Mouse (Mus musculus) myocyte (in vitro differentiated cells): ENCODE data around the gene Cgnl1. TPM values are rescaled to one million over a fixed set of nuclear protein-coding genes. Genes with fewer than 3 reads are reported as not detected.

ENCODE experiments used
- H3K27me3 ChIP-seq: one replicate; pipeline ENCODE4 v1.6.1; 2011; ENCODE audit not compliant: control insufficient read depth, insufficient read depth, insufficient read length
- H3K36me3 ChIP-seq: one replicate; pipeline ENCODE4 v1.6.1; 2011; ENCODE audit not compliant: control insufficient read depth, insufficient read depth
- H3K4me2 ChIP-seq: one replicate; pipeline ENCODE4 v1.6.1; 2011; ENCODE audit warnings: low read depth, control low read depth
- H3K4me3 ChIP-seq: one replicate; pipeline ENCODE4 v1.5.1; 2011; ENCODE audit warnings: mild to moderate bottlenecking, control low read depth, moderate library complexity
- H3K79me2 ChIP-seq: one replicate; pipeline ENCODE4 v1.6.1; 2011; ENCODE audit not compliant: control insufficient read depth, insufficient read depth
- H3ac ChIP-seq: one replicate; pipeline ENCODE4 v1.6.1; 2011; ENCODE audit not compliant: control insufficient read depth, insufficient read length
- CEBPB ChIP-seq: IDR thresholded peaks from 2 replicates; pipeline ENCODE4 v1.6.1; 2011; ENCODE audit warnings: mild to moderate bottlenecking, moderate library complexity; ENCODE audit not compliant: poor library complexity, insufficient read depth, severe bottlenecking
- E2F4 ChIP-seq: IDR thresholded peaks from one replicate; pipeline ENCODE4 v1.6.1; 2011; ENCODE audit warnings: mild to moderate bottlenecking, control low read depth, moderate library complexity; ENCODE audit not compliant: insufficient read depth
- MAX ChIP-seq: IDR thresholded peaks from one replicate; pipeline ENCODE4 v1.6.1; 2011; ENCODE audit warnings: low read depth, mild to moderate bottlenecking, control low read depth
- MYOD1 ChIP-seq, 3 experiments: IDR thresholded peaks; one replicate each; pipeline ENCODE4 v1.6.1; 2011; ENCODE audit warnings: control low read depth in 2 of 3, low read depth in 2 of 3, mild to moderate bottlenecking in 2 of 3, moderate library complexity in 1 of 3; ENCODE audit not compliant: insufficient read length in 2 of 3, control insufficient read depth in 1 of 3
- MYOG ChIP-seq, 3 experiments: IDR thresholded peaks; one replicate each; pipeline ENCODE4 v1.6.1; 2011; ENCODE audit warnings: control low read depth in 2 of 3, low read depth in 2 of 3, mild to moderate bottlenecking in 2 of 3; ENCODE audit not compliant: insufficient read length in 2 of 3, control insufficient read depth in 1 of 3, insufficient read depth in 1 of 3
- POLR2A ChIP-seq: IDR thresholded peaks from one replicate; pipeline ENCODE4 v1.6.1; 2011; ENCODE audit warnings: low read depth, mild to moderate bottlenecking, control low read depth, moderate library complexity; ENCODE audit not compliant: insufficient read length
- POLR2AphosphoS2 ChIP-seq: IDR thresholded peaks from one replicate; pipeline ENCODE4 v1.6.1; 2011; ENCODE audit warnings: low read depth, control low read depth; ENCODE audit not compliant: insufficient read length
- REST ChIP-seq: IDR thresholded peaks from one replicate; pipeline ENCODE4 v1.6.1; 2011; ENCODE audit warnings: mild to moderate bottlenecking, control low read depth, moderate library complexity; ENCODE audit not compliant: insufficient read depth, insufficient read length
- SRF ChIP-seq: IDR thresholded peaks from one replicate; pipeline ENCODE4 v1.6.1; 2011; ENCODE audit warnings: low read depth; ENCODE audit not compliant: control insufficient read depth, insufficient read length
- TCF12 ChIP-seq: IDR thresholded peaks from one replicate; pipeline ENCODE4 v1.6.1; 2011; ENCODE audit warnings: mild to moderate bottlenecking, control low read depth; ENCODE audit not compliant: poor library complexity, insufficient read depth, severe bottlenecking
- TCF3 ChIP-seq: IDR thresholded peaks from one replicate; pipeline ENCODE4 v1.6.1; 2011; ENCODE audit warnings: low read depth, control low read depth; ENCODE audit not compliant: insufficient read length
- USF1 ChIP-seq: IDR thresholded peaks from one replicate; pipeline ENCODE4 v1.6.1; 2011; ENCODE audit warnings: low read depth, mild to moderate bottlenecking, control low read depth, moderate library complexity
- polyA plus RNA-seq: library from polyadenylated mRNA; unstranded; fragments of >200 nt; fragmentation: generic; extraction: Trizol; gene quantifications from one replicate; pipeline ENCODE4 v1.2.1, GENCODE M21; 2012; ENCODE audit warnings: missing spikeins

Cgnl1 gene
- polyA plus RNA-seq, 1 experiment = 3.7 TPM

DNA sequence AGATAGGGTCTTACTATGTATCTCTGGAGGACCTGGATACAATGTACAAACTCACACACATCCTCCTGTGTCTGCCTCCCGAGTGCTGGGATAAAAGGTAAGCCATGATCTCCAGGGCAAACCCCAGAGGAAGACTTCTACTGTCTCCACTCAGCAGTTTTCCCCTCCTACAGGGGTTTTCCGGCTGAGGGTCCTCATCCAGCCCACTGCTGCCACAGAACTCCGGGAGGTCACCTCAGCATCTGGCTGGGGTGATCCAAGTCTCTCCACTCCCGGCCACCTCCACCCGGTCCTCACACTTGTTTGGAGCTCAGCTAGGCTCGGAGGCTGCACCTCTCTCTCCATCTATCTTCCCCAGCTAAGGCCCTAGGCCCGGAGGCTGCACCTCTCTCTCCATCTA, 31.9 kb upstream of the Cgnl1 start:
- TF ChIP-seq SRF (no peak), E2F4 (no peak), REST (no peak), TCF12 (no peak), CEBPB (no peak), MYOG (IDR thresholded peaks at IDR 0.05; ENCODE audit: control insufficient read depth in 1 of 3, insufficient read depth in 1 of 3, insufficient read length in 2 of 3, low read depth in 2 of 3) (no peak), MAX (no peak), MYOD1 (IDR thresholded peaks at IDR 0.05; ENCODE audit: control insufficient read depth in 1 of 3, insufficient read length in 2 of 3, low read depth in 2 of 3) (no peak), POLR2A (no peak), USF1 (no peak)
- H3K4me3 ChIP-seq = no peak overlapping the region

DNA sequence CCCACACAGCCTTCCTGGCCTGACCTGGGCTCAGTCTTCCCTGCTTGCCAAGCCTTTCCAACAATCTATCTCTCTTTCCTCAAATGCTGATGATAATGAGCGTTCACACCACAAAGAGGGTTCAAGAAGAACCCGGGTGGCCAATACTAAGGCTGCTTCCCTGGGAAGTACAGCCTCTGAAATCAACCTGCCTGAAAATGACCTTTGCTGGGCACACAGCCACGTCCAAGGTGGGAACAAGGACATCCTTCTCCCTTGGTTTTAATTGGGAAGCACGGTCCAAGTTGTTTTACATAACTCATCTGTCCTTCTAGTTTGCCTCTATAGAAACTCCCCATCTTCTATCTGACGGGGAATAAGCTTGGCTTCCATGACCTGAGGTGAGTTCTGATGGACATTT, 28.2 kb upstream of the Cgnl1 start:
- Histone ChIP-seq H3K79me2 (no peaks in the 10 kb centered on the region), H3K27me3 (no peaks in the 10 kb centered on the region), H3K36me3 (no peaks in the 10 kb centered on the region), H3K4me2 (no peak overlapping the region), H3K4me3 (no peak overlapping the region), H3ac (no peak overlapping the region)
- TF ChIP-seq MYOG (IDR thresholded peaks at IDR 0.05; ENCODE audit: control insufficient read depth in 1 of 3, insufficient read depth in 1 of 3, insufficient read length in 2 of 3, low read depth in 2 of 3) (no peak), POLR2A (no peak), CEBPB (no peak), E2F4 (no peak), TCF12 (no peak), TCF3 (no peak), USF1 (no peak), MYOD1 (IDR thresholded peaks at IDR 0.05; ENCODE audit: control insufficient read depth in 1 of 3, insufficient read length in 2 of 3, low read depth in 2 of 3) (no peak), SRF (no peak), MAX (no peak), POLR2AphosphoS2 (no peak), REST (no peak)

More for the DNA sequence above, 31.9 kb upstream of the Cgnl1 start:
- Histone ChIP-seq H3K27me3 (no peaks in the 10 kb centered on the region), H3K36me3 (no peaks in the 10 kb centered on the region), H3K4me2 (no peak overlapping the region), H3ac (no peak overlapping the region), H3K79me2 (no peaks in the 10 kb centered on the region)

DNA sequence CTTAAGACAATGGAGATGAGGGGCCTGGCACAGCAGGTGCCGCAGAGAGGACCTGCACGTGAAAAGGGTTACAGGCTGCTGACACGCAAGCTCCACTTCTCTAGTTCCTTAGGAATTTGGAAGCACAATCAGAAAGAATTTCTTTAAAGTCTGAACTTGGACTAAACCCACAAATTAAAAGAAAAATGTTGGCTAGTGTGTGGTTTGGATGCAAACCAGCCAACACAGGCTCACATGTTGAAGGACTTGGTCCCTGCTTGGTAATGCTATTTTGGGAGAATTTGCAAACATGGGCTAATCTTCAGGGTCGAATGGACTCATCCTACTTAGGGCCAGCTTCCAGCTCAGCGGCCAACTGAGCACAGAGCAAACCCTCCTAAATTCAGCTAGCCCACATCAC, 26.8 kb upstream of the Cgnl1 start:
- TF ChIP-seq SRF (no peak), POLR2AphosphoS2 (no peak), CEBPB (no peak), TCF3 (no peak), USF1 (no peak), TCF12 (no peak), MAX (no peak), POLR2A (no peak), E2F4 (no peak), REST (no peak), MYOG (IDR thresholded peaks at IDR 0.05; ENCODE audit: control insufficient read depth in 1 of 3, insufficient read depth in 1 of 3, insufficient read length in 2 of 3, low read depth in 2 of 3) (no peak), MYOD1 (IDR thresholded peaks at IDR 0.05; ENCODE audit: control insufficient read depth in 1 of 3, insufficient read length in 2 of 3, low read depth in 2 of 3) (no peak)
- Histone ChIP-seq H3K36me3 (no peaks in the 10 kb centered on the region), H3K79me2 (no peaks in the 10 kb centered on the region), H3K27me3 (no peaks in the 10 kb centered on the region), H3K4me3 (no peak overlapping the region), H3K4me2 (no peak overlapping the region), H3ac (no peak overlapping the region)

DNA sequence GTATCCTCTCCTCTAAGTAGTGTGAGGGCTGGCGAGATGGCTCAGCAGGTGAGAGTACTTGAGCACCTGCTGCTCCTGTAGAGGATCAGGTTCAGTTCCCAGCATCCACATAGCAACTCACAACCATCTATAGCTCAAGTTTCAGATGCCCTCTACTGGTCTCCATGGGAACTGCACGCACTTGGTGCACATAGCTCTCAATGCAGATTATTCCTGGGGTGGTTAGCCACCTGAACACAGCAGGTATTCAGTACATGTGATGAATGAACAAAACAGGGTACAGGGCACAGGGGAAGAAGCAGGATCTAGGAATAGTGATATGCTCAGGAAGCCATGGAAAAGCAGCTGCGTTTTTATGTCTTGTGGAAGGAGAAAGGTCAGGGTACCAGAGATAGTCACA, 6.0 kb upstream of the Cgnl1 start:
- TF ChIP-seq POLR2A = no peak
- TF ChIP-seq CEBPB = no peak
- TF ChIP-seq TCF12 = no peak
- no peak for TF ChIP-seq TCF3
- TF ChIP-seq REST = no peak
- Histone ChIP-seq H3K36me3 (no peaks in the 10 kb centered on the region), H3K27me3 (no peaks in the 10 kb centered on the region), H3ac (no peak overlapping the region), H3K4me2 (no peak overlapping the region), H3K79me2 (no peaks in the 10 kb centered on the region), H3K4me3 (no peak overlapping the region)

DNA sequence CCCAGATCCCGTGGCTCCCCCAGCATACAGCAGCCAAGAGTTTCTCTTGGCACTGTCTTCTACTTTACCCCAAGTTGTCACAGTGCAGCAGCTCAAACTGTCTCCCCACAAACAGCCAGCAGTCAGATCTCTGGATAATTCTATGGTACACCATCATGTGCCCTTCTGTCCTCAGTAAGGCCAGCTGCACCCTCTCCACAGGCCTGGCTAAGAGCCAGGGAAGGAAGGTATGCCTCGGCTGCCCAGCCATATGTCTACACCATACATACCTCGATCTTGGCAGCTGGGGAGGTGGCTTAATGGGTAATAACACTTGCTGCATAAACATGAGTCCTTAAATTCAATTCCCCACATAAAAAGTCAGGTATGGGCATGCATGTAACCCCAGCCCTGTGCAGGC, 4.9 kb upstream of the Cgnl1 start:
- Histone ChIP-seq H3K79me2 (no peaks in the 10 kb centered on the region), H3K4me2 (no peak overlapping the region), H3K27me3 (no peaks in the 10 kb centered on the region), H3ac (no peak overlapping the region), H3K4me3 (no peak overlapping the region), H3K36me3 (no peaks in the 10 kb centered on the region)
- TF ChIP-seq REST (no peak), TCF12 (no peak), SRF (no peak), E2F4 (no peak), USF1 (no peak), TCF3 (no peak), MYOG (IDR thresholded peaks at IDR 0.05; ENCODE audit: control insufficient read depth in 1 of 3, insufficient read depth in 1 of 3, insufficient read length in 2 of 3, low read depth in 2 of 3) (no peak)
